In the genomic region with DNA sequence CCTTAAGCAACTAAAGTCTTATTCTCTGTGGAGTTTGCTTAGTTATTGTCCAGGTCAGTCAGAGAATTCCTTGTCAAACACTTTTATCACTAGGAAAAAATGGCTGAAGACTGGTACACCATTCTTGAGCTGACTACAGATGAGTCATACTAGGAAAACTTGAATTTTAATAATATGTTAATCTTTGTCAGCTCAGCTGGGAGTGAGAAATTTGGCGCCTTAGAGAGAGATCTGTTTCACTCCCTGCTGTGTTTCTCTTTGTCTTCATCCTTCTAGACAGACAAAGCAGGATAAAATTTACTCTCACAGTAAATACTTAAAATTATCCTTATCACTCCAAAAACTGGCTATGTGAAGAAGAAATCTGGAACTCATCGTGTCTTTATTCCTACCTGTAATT, we compare ENCODE assay signal across 33 mouse cellular contexts. TPM values are rescaled to one million over a fixed set of nuclear protein-coding genes. Genes with fewer than 3 reads are reported as not detected.
DNase-seq lines count a peak whose midpoint lies in the region; ATAC-seq and TF ChIP-seq lines count a peak whose summit lies in the region.
"Had no signal": no experiment of that assay in that cellular context is flagged by ENCODE, and none has a peak within 500 bp of the region (broad histone marks: within the 10 kb centered on the region; RNA-seq: fewer than 3 reads in every experiment).

No protein-coding gene starts in this region.

- no peaks in the 10 kb centered on the region for H3K9me3 ChIP-seq in hindbrain, embryonic 11.5 days (ENCODE audit: control insufficient read depth, low read length)
- no peaks in the 10 kb centered on the region for H3K9me3 ChIP-seq in hindbrain, embryonic 13.5 days
- H3K9me3 ChIP-seq in forebrain, embryonic 14.5 days (replicated peaks; ENCODE audit: control insufficient read depth, low read length) = no peaks in the 10 kb centered on the region
- no peaks in the 10 kb centered on the region for H3K9me3 ChIP-seq in midbrain, embryonic 14.5 days (ENCODE audit: control insufficient read depth, low read length)
- no peaks in the 10 kb centered on the region for H3K9me3 ChIP-seq in liver, embryonic 12.5 days (replicated peaks)
- H3K9me3 ChIP-seq: embryonic facial prominence, embryonic 12.5 days; heart, embryonic 10.5 days; limb, embryonic 13.5 days; liver, embryonic 13.5 days; neural tube, embryonic 15.5 days had no signal

- ATAC-seq in hindbrain, embryonic 11.5 days (ENCODE audit: low FRiP score) = peak; percentile 22; the same call in 1 of the 2 replicates
- no peak for ATAC-seq in hindbrain, embryonic 13.5 days (ENCODE audit: low FRiP score)
- peak; percentile 69; the same call in 1 of the 2 replicates for ATAC-seq in forebrain, embryonic 14.5 days
- ATAC-seq in midbrain, embryonic 14.5 days (ENCODE audit: low FRiP score, low TSS enrichment) = no peak
- ATAC-seq in megakaryocyte-erythroid progenitor cell, adult 5-6 weeks (replicated peaks; ENCODE audit: low FRiP score, low TSS enrichment, poor library complexity, severe bottlenecking) = no peak
- ATAC-seq in liver, embryonic 12.5 days = no peak

- no peaks in the 10 kb centered on the region for H3K27me3 ChIP-seq in hindbrain, embryonic 11.5 days (ENCODE audit: control insufficient read depth, insufficient read depth, low read length)
- H3K27me3 ChIP-seq in hindbrain, embryonic 13.5 days = no peaks in the 10 kb centered on the region
- no peaks in the 10 kb centered on the region for H3K27me3 ChIP-seq in forebrain, embryonic 14.5 days (replicated peaks; ENCODE audit: control insufficient read depth, insufficient read depth, low read length)
- no peaks in the 10 kb centered on the region for H3K27me3 ChIP-seq in midbrain, embryonic 14.5 days (ENCODE audit: control insufficient read depth, insufficient read depth, low read length)
- H3K27me3 ChIP-seq in liver, embryonic 12.5 days (replicated peaks) = no peaks in the 10 kb centered on the region
- H3K27me3 ChIP-seq in kidney, adult 2 months (replicated peaks; ENCODE audit: control insufficient read depth, insufficient read depth, low read length) = no peaks in the 10 kb centered on the region
- H3K27me3 ChIP-seq: embryonic facial prominence, embryonic 12.5 days; limb, embryonic 13.5 days; liver, embryonic 13.5 days; neural tube, embryonic 15.5 days had no signal

- H3K4me2 ChIP-seq in hindbrain, embryonic 11.5 days (replicated peaks; ENCODE audit: low read depth, low read length) = no peak overlapping the region
- no peak overlapping the region for H3K4me2 ChIP-seq in hindbrain, embryonic 13.5 days
- H3K4me2 ChIP-seq in forebrain, embryonic 14.5 days (ENCODE audit: low read length) = no peak overlapping the region
- H3K4me2 ChIP-seq in midbrain, embryonic 14.5 days (ENCODE audit: low read length) = no peak overlapping the region
- H3K4me2 ChIP-seq in liver, embryonic 12.5 days = no peak overlapping the region
- H3K4me2 ChIP-seq: embryonic facial prominence, embryonic 12.5 days; limb, embryonic 13.5 days; liver, embryonic 13.5 days; neural tube, embryonic 15.5 days had no signal

- no peak for DNase-seq in hindbrain, embryonic 11.5 days (ENCODE audit: low spot score)
- peak; percentile 30 for DNase-seq in brain, embryonic 18.5 days (ENCODE audit: low read depth, low spot score)
- DNase-seq in forebrain, embryonic 14.5 days (ENCODE audit: low spot score) = peak; percentile 65
- DNase-seq in midbrain, embryonic 14.5 days = peak; percentile 47
- DNase-seq in kidney, adult 2 months = no peak
- DNase-seq: adrenal gland, adult 2 months; cerebellum, adult 9-11 months; heart, postnatal 4 days; kidney, adult 9 months; kidney, postnatal 36 days; liver, embryonic 13.5 days; lung, adult 2 months; right cerebral cortex, adult 18-20 months; right cerebral cortex, postnatal 4 days; thymus, postnatal 25 days had no signal

- no peak overlapping the region for H3K4me3 ChIP-seq in hindbrain, embryonic 11.5 days (ENCODE audit: low read depth, low read length)
- no peak overlapping the region for H3K4me3 ChIP-seq in hindbrain, embryonic 13.5 days
- H3K4me3 ChIP-seq in forebrain, embryonic 14.5 days (ENCODE audit: low read depth, low read length) = no peak overlapping the region
- H3K4me3 ChIP-seq in midbrain, embryonic 14.5 days (replicated peaks; ENCODE audit: low read depth, low read length) = no peak overlapping the region
- H3K4me3 ChIP-seq in liver, embryonic 12.5 days = no peak overlapping the region
- H3K4me3 ChIP-seq in kidney, adult 2 months (ENCODE audit: insufficient read depth, low read depth, low read length) = no peak overlapping the region
- H3K4me3 ChIP-seq: embryonic facial prominence, embryonic 12.5 days; heart, embryonic 10.5 days; limb, embryonic 13.5 days; liver, embryonic 13.5 days; neural tube, embryonic 15.5 days had no signal

- H3K27ac ChIP-seq in hindbrain, embryonic 11.5 days (ENCODE audit: low read depth, low read length) = no peak overlapping the region
- H3K27ac ChIP-seq in hindbrain, embryonic 13.5 days = no peak overlapping the region
- H3K27ac ChIP-seq in forebrain, embryonic 14.5 days (ENCODE audit: low read depth, low read length) = no peak overlapping the region
- no peak overlapping the region for H3K27ac ChIP-seq in midbrain, embryonic 14.5 days (replicated peaks; ENCODE audit: low read depth, low read length)
- H3K27ac ChIP-seq in liver, embryonic 12.5 days = no peak overlapping the region
- no peak overlapping the region for H3K27ac ChIP-seq in kidney, adult 2 months (ENCODE audit: insufficient read depth, low read depth, low read length)
- H3K27ac ChIP-seq: embryonic facial prominence, embryonic 12.5 days; heart, embryonic 10.5 days; limb, embryonic 13.5 days; liver, embryonic 13.5 days; neural tube, embryonic 15.5 days had no signal

- no peaks in the 10 kb centered on the region for H3K4me1 ChIP-seq in hindbrain, embryonic 11.5 days (replicated peaks; ENCODE audit: control insufficient read depth, insufficient read depth, low read length)
- H3K4me1 ChIP-seq in hindbrain, embryonic 13.5 days (replicated peaks) = no peaks in the 10 kb centered on the region
- H3K4me1 ChIP-seq in forebrain, embryonic 14.5 days (ENCODE audit: control insufficient read depth, insufficient read depth, low read length) = no peaks in the 10 kb centered on the region
- 0 out of 2 replicates have a peak, but pooled peaks cover 3% of the 10 kb centered on the region for H3K4me1 ChIP-seq in midbrain, embryonic 14.5 days (ENCODE audit: control insufficient read depth, insufficient read depth, low read length)
- no peaks in the 10 kb centered on the region for H3K4me1 ChIP-seq in liver, embryonic 12.5 days
- no peaks in the 10 kb centered on the region for H3K4me1 ChIP-seq in kidney, adult 2 months (ENCODE audit: control insufficient read depth, insufficient read depth, low read length)
- H3K4me1 ChIP-seq: embryonic facial prominence, embryonic 12.5 days; heart, embryonic 10.5 days; limb, embryonic 13.5 days; liver, embryonic 13.5 days; neural tube, embryonic 15.5 days had no signal

- TF ChIP-seq POLR2A in kidney, adult 2 months (IDR thresholded peaks at IDR 0.05; ENCODE audit: low read depth, low read length) = no peak

- H3K9ac ChIP-seq in hindbrain, embryonic 11.5 days (ENCODE audit: low read depth, low read length) = no peak overlapping the region
- no peak overlapping the region for H3K9ac ChIP-seq in hindbrain, embryonic 13.5 days
- H3K9ac ChIP-seq in forebrain, embryonic 14.5 days (ENCODE audit: low read length) = no peak overlapping the region
- H3K9ac ChIP-seq in midbrain, embryonic 14.5 days (replicated peaks; ENCODE audit: low read length) = no peak overlapping the region
- no peak overlapping the region for H3K9ac ChIP-seq in liver, embryonic 12.5 days
- H3K9ac ChIP-seq: embryonic facial prominence, embryonic 12.5 days; limb, embryonic 13.5 days; liver, embryonic 13.5 days; neural tube, embryonic 15.5 days had no signal

- TF ChIP-seq CTCF in kidney, adult 2 months (conservative IDR thresholded peaks at IDR 0.05; ENCODE audit: insufficient read depth, insufficient read length, low read depth, low read length) = no peak

- no peaks in the 10 kb centered on the region for H3K36me3 ChIP-seq in hindbrain, embryonic 11.5 days (ENCODE audit: control insufficient read depth, insufficient read depth, low read length)
- H3K36me3 ChIP-seq in hindbrain, embryonic 13.5 days = no peaks in the 10 kb centered on the region
- H3K36me3 ChIP-seq in forebrain, embryonic 14.5 days (ENCODE audit: control insufficient read depth, insufficient read depth, low read length) = no peaks in the 10 kb centered on the region
- H3K36me3 ChIP-seq in midbrain, embryonic 14.5 days (ENCODE audit: control insufficient read depth, insufficient read depth, low read length) = no peaks in the 10 kb centered on the region
- H3K36me3 ChIP-seq in liver, embryonic 12.5 days = no peaks in the 10 kb centered on the region
- no peaks in the 10 kb centered on the region for H3K36me3 ChIP-seq in kidney, adult 2 months (ENCODE audit: control insufficient read depth, insufficient read depth, low read length)
- H3K36me3 ChIP-seq: embryonic facial prominence, embryonic 12.5 days; heart, embryonic 10.5 days; limb, embryonic 13.5 days; liver, embryonic 13.5 days; neural tube, embryonic 15.5 days had no signal

- WGBS in hindbrain, embryonic 11.5 days = 61% methylated on average over 2 of the region's 2 CpGs
- 38% methylated on average over 2 of the region's 2 CpGs for WGBS in hindbrain, embryonic 13.5 days
- 25% methylated on average over 2 of the region's 2 CpGs for WGBS in forebrain, embryonic 14.5 days
- WGBS in midbrain, embryonic 14.5 days = 17% methylated on average over 2 of the region's 2 CpGs
- 54% methylated on average over 2 of the region's 2 CpGs for WGBS in liver, embryonic 12.5 days (ENCODE audit: insufficient replicate concordance)
- WGBS in kidney, adult 2 months = 68% methylated on average over 2 of the region's 2 CpGs

RNA-seq across cellular contexts. Expression of a gene that starts 9.8 kb away (rescaled TPM):
- polyA plus RNA-seq in hindbrain, embryonic 11.5 days (2014; fragmentation: Nextera tagmentation; extraction: Ambion mirVana) = not detected in 2 replicates
- polyA plus RNA-seq in hindbrain, embryonic 13.5 days (2015; fragmentation: Nextera tagmentation; extraction: Ambion mirVana) = not detected in 2 replicates
- polyA plus RNA-seq in forebrain, embryonic 14.5 days (2014; fragmentation: Nextera tagmentation; extraction: Ambion mirVana) = not detected in 2 replicates
- polyA plus RNA-seq in midbrain, embryonic 14.5 days (2014; fragmentation: Nextera tagmentation; extraction: Ambion mirVana) = not detected in 2 replicates
- total RNA-seq in megakaryocyte-erythroid progenitor cell, adult 5-6 weeks (2014; fragmentation: Nextera tagmentation) = not detected in 2 replicates
- not detected in 2 replicates for total RNA-seq in megakaryocyte-erythroid progenitor cell, adult 5-6 weeks (2017)
- not detected in 2 replicates for polyA plus RNA-seq in liver, embryonic 12.5 days (2016; fragmentation: Nextera tagmentation; extraction: Ambion mirVana)
- polyA plus RNA-seq in kidney, adult 2 months (2012; rRNA removed) = not detected in 2 replicates
- total RNA-seq: adrenal gland, adult 2 months; gastrocnemius, adult 8-10 months; granulocyte monocyte progenitor cell, adult 5-6 weeks; heart, postnatal 4 days; left cerebral cortex, adult 18-20 months; left cerebral cortex, postnatal 25 days; MEL had no signal
- polyA plus RNA-seq: adrenal gland, adult 2 months; C2C12; cortical plate, adult 2 months; embryonic facial prominence, embryonic 12.5 days; frontal cortex, adult 2 months; heart, embryonic 10.5 days; heart, embryonic 16.5 days; intestine, embryonic 14.5 days; limb, embryonic 13.5 days; liver, embryonic 13.5 days; lung, adult 2 months; neural tube, embryonic 15.5 days; stomach, embryonic 14.5 days had no signal

RNA-seq across cellular contexts. Expression of a gene that starts 26.5 kb away (rescaled TPM):
- polyA plus RNA-seq in hindbrain, embryonic 11.5 days (2014; fragmentation: Nextera tagmentation; extraction: Ambion mirVana) = not detected in 2 replicates
- not detected in 2 replicates for polyA plus RNA-seq in hindbrain, embryonic 13.5 days (2015; fragmentation: Nextera tagmentation; extraction: Ambion mirVana)
- not detected in 2 replicates for polyA plus RNA-seq in forebrain, embryonic 14.5 days (2014; fragmentation: Nextera tagmentation; extraction: Ambion mirVana)
- polyA plus RNA-seq in midbrain, embryonic 14.5 days (2014; fragmentation: Nextera tagmentation; extraction: Ambion mirVana) = not detected in 2 replicates
- not detected in 2 replicates for total RNA-seq in megakaryocyte-erythroid progenitor cell, adult 5-6 weeks (2014; fragmentation: Nextera tagmentation)
- not detected in 2 replicates for total RNA-seq in megakaryocyte-erythroid progenitor cell, adult 5-6 weeks (2017)
- not detected in 2 replicates for polyA plus RNA-seq in liver, embryonic 12.5 days (2016; fragmentation: Nextera tagmentation; extraction: Ambion mirVana)
- not detected in 2 replicates for polyA plus RNA-seq in kidney, adult 2 months (2012; rRNA removed)
- total RNA-seq: adrenal gland, adult 2 months; gastrocnemius, adult 8-10 months; granulocyte monocyte progenitor cell, adult 5-6 weeks; heart, postnatal 4 days; left cerebral cortex, adult 18-20 months; left cerebral cortex, postnatal 25 days; MEL had no signal
- polyA plus RNA-seq: adrenal gland, adult 2 months; C2C12; cortical plate, adult 2 months; embryonic facial prominence, embryonic 12.5 days; frontal cortex, adult 2 months; heart, embryonic 10.5 days; heart, embryonic 16.5 days; intestine, embryonic 14.5 days; limb, embryonic 13.5 days; liver, embryonic 13.5 days; lung, adult 2 months; neural tube, embryonic 15.5 days; stomach, embryonic 14.5 days had no signal

RNA-seq across cellular contexts. Expression of a gene that starts 33.7 kb away (rescaled TPM):
- polyA plus RNA-seq in hindbrain, embryonic 11.5 days (2014; fragmentation: Nextera tagmentation; extraction: Ambion mirVana) = not detected in 2 replicates
- polyA plus RNA-seq in hindbrain, embryonic 13.5 days (2015; fragmentation: Nextera tagmentation; extraction: Ambion mirVana) = not detected in 2 replicates
- not detected in 2 replicates for polyA plus RNA-seq in forebrain, embryonic 14.5 days (2014; fragmentation: Nextera tagmentation; extraction: Ambion mirVana)
- not detected in 2 replicates for polyA plus RNA-seq in midbrain, embryonic 14.5 days (2014; fragmentation: Nextera tagmentation; extraction: Ambion mirVana)
- not detected in 2 replicates for total RNA-seq in megakaryocyte-erythroid progenitor cell, adult 5-6 weeks (2014; fragmentation: Nextera tagmentation)
- not detected in 2 replicates for total RNA-seq in megakaryocyte-erythroid progenitor cell, adult 5-6 weeks (2017)
- not detected in 2 replicates for polyA plus RNA-seq in liver, embryonic 12.5 days (2016; fragmentation: Nextera tagmentation; extraction: Ambion mirVana)
- not detected in 2 replicates for polyA plus RNA-seq in kidney, adult 2 months (2012; rRNA removed)
- total RNA-seq: adrenal gland, adult 2 months; gastrocnemius, adult 8-10 months; granulocyte monocyte progenitor cell, adult 5-6 weeks; heart, postnatal 4 days; left cerebral cortex, adult 18-20 months; left cerebral cortex, postnatal 25 days; MEL had no signal
- polyA plus RNA-seq: adrenal gland, adult 2 months; C2C12; cortical plate, adult 2 months; embryonic facial prominence, embryonic 12.5 days; frontal cortex, adult 2 months; heart, embryonic 10.5 days; heart, embryonic 16.5 days; intestine, embryonic 14.5 days; limb, embryonic 13.5 days; liver, embryonic 13.5 days; lung, adult 2 months; stomach, embryonic 14.5 days had no signal

RNA-seq across cellular contexts. Expression of a gene that starts 47.4 kb away (rescaled TPM):
- polyA plus RNA-seq in hindbrain, embryonic 11.5 days (2014; fragmentation: Nextera tagmentation; extraction: Ambion mirVana) = not detected in 2 replicates
- not detected in 2 replicates for polyA plus RNA-seq in hindbrain, embryonic 13.5 days (2015; fragmentation: Nextera tagmentation; extraction: Ambion mirVana)
- polyA plus RNA-seq in forebrain, embryonic 14.5 days (2014; fragmentation: Nextera tagmentation; extraction: Ambion mirVana) = not detected in 2 replicates
- polyA plus RNA-seq in midbrain, embryonic 14.5 days (2014; fragmentation: Nextera tagmentation; extraction: Ambion mirVana) = not detected in 2 replicates
- not detected in 2 replicates for total RNA-seq in megakaryocyte-erythroid progenitor cell, adult 5-6 weeks (2014; fragmentation: Nextera tagmentation)
- not detected in 2 replicates for total RNA-seq in megakaryocyte-erythroid progenitor cell, adult 5-6 weeks (2017)
- polyA plus RNA-seq in liver, embryonic 12.5 days (2016; fragmentation: Nextera tagmentation; extraction: Ambion mirVana) = not detected in 2 replicates
- not detected in 2 replicates for polyA plus RNA-seq in kidney, adult 2 months (2012; rRNA removed)
- total RNA-seq: adrenal gland, adult 2 months; gastrocnemius, adult 8-10 months; granulocyte monocyte progenitor cell, adult 5-6 weeks; heart, postnatal 4 days; left cerebral cortex, adult 18-20 months; left cerebral cortex, postnatal 25 days; MEL had no signal
- polyA plus RNA-seq: adrenal gland, adult 2 months; C2C12; cortical plate, adult 2 months; embryonic facial prominence, embryonic 12.5 days; frontal cortex, adult 2 months; heart, embryonic 10.5 days; heart, embryonic 16.5 days; intestine, embryonic 14.5 days; limb, embryonic 13.5 days; liver, embryonic 13.5 days; lung, adult 2 months; neural tube, embryonic 15.5 days; stomach, embryonic 14.5 days had no signal

RNA-seq across cellular contexts. Expression of a gene that starts 53.8 kb away (rescaled TPM):
- not detected in 2 replicates for polyA plus RNA-seq in hindbrain, embryonic 11.5 days (2014; fragmentation: Nextera tagmentation; extraction: Ambion mirVana)
- polyA plus RNA-seq in hindbrain, embryonic 13.5 days (2015; fragmentation: Nextera tagmentation; extraction: Ambion mirVana) = not detected in 2 replicates
- polyA plus RNA-seq in forebrain, embryonic 14.5 days (2014; fragmentation: Nextera tagmentation; extraction: Ambion mirVana) = not detected in 2 replicates
- polyA plus RNA-seq in midbrain, embryonic 14.5 days (2014; fragmentation: Nextera tagmentation; extraction: Ambion mirVana) = not detected in 2 replicates
- not detected in 2 replicates for total RNA-seq in megakaryocyte-erythroid progenitor cell, adult 5-6 weeks (2014; fragmentation: Nextera tagmentation)
- total RNA-seq in megakaryocyte-erythroid progenitor cell, adult 5-6 weeks (2017) = not detected in 2 replicates
- not detected in 2 replicates for polyA plus RNA-seq in liver, embryonic 12.5 days (2016; fragmentation: Nextera tagmentation; extraction: Ambion mirVana)
- polyA plus RNA-seq in kidney, adult 2 months (2012; rRNA removed) = not detected in 2 replicates
- total RNA-seq: adrenal gland, adult 2 months; granulocyte monocyte progenitor cell, adult 5-6 weeks; heart, postnatal 4 days; left cerebral cortex, adult 18-20 months; left cerebral cortex, postnatal 25 days; MEL had no signal
- polyA plus RNA-seq: adrenal gland, adult 2 months; C2C12; cortical plate, adult 2 months; embryonic facial prominence, embryonic 12.5 days; frontal cortex, adult 2 months; heart, embryonic 10.5 days; heart, embryonic 16.5 days; intestine, embryonic 14.5 days; limb, embryonic 13.5 days; liver, embryonic 13.5 days; lung, adult 2 months; neural tube, embryonic 15.5 days; stomach, embryonic 14.5 days had no signal

Comparison
In these comparisons a context has a peak if more than half of its experiments do, and no peak if none do; other contexts are left out.
1. ATAC-seq: peak in hindbrain, embryonic 11.5 days (single experiment) and forebrain, embryonic 14.5 days (single experiment); none in hindbrain, embryonic 13.5 days (single experiment), midbrain, embryonic 14.5 days (single experiment), megakaryocyte-erythroid progenitor cell, adult 5-6 weeks (single experiment) and liver, embryonic 12.5 days (single experiment).
2. DNase-seq: peak in brain, embryonic 18.5 days (single experiment), forebrain, embryonic 14.5 days (single experiment) and midbrain, embryonic 14.5 days (single experiment); none in hindbrain, embryonic 11.5 days (single experiment) and kidney, adult 2 months (single experiment).